In the genomic region with DNA sequence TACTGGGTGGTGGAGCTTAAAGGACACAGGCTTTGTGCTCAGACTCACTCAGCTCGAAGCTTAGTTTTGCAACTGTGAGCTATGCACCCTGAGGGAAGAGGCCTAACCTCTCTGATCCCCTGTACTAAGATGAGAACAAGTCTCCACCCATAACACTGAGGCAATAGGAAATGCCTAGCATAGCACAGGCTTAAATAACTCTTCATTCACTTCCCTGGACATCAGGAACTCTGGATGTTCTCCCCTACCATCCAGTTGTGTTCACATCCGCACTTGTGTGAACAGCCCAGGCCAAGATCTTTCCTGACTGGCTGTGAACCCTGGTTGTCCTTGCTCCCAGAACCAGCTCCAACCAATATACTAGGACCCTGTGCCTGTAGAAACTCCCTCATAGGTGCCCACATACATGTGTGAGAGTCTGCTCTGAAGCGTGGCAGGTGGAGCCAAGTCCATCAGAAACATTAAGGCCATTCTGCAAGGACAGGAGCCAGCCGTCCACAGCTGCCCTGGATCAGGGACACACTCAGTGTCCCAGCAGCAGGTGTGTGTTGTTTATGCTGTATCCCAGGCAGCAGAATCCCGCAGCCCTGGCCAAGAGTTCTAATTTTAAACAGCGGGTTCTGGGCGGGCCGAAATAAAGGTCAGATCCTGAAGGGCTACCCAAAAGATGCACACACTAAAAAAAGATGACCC, we compare ENCODE assay signal across 9 mouse cellular contexts.
DNase-seq lines count a peak whose midpoint lies in the region; ATAC-seq and TF ChIP-seq lines count a peak whose summit lies in the region.
"Had no signal": no experiment of that assay in that cellular context is flagged by ENCODE, and none has a peak within 500 bp of the region (broad histone marks: within the 10 kb centered on the region; RNA-seq: fewer than 3 reads in every experiment).

No protein-coding gene starts in this region.

- H3K4me1 ChIP-seq in heart, postnatal 0 days (ENCODE audit: control insufficient read depth, insufficient read depth), result peaks cover 38% of the 10 kb centered on the region

- H3K4me3 ChIP-seq in heart, postnatal 0 days (ENCODE audit: low read depth, low read length), result no peak overlapping the region

- H3K36me3 ChIP-seq in heart, postnatal 0 days (replicated peaks; ENCODE audit: control insufficient read depth, insufficient read depth, low read length), result no peaks in the 10 kb centered on the region

- DNase-seq in kidney, postnatal 14 days, result peak; percentile 31
- DNase-seq in kidney, adult 18-20 months, result no peak
- DNase-seq in gastrocnemius, postnatal 25 days, result peak; percentile 90
- DNase-seq in heart, postnatal 0 days (ENCODE audit: low spot score), result peak; percentile 84
- DNase-seq in lung, postnatal 36 days, result peak; percentile 77
- no peak for DNase-seq in layer of hippocampus, adult 9-10 months (ENCODE audit: low spot score)

- no peak overlapping the region for H3K4me2 ChIP-seq in heart, postnatal 0 days (ENCODE audit: low read depth, low read length)

- 30% methylated on average over 8 of the region's 8 CpGs for WGBS in heart, postnatal 0 days

- no peak overlapping the region for H3K9ac ChIP-seq in heart, postnatal 0 days (replicated peaks; ENCODE audit: low read depth, low read length)

- peak; percentile 83 for ATAC-seq in heart, postnatal 0 days (ENCODE audit: insufficient read depth, low read depth)
- no peak for ATAC-seq in erythroblast, adult 5-6 weeks (replicated peaks; ENCODE audit: low FRiP score, poor library complexity, severe bottlenecking)
- no peak for ATAC-seq in CD4-positive, CD25-positive, alpha-beta regulatory T cell, adult 4 months
- ATAC-seq: intestine, postnatal 0 days had no signal

- H3K27me3 ChIP-seq in heart, postnatal 0 days (ENCODE audit: control insufficient read depth, insufficient read depth, low read length), result no peaks in the 10 kb centered on the region

- TF ChIP-seq CTCF in heart, postnatal 0 days (IDR thresholded peaks at IDR 0.05; ENCODE audit: low read depth), result no peak

- peak overlapping the region; percentile 92 for H3K27ac ChIP-seq in heart, postnatal 0 days (ENCODE audit: low read depth)

- peaks cover 11% of the 10 kb centered on the region for H3K9me3 ChIP-seq in heart, postnatal 0 days (replicated peaks; ENCODE audit: control insufficient read depth, low read length)

- 0 out of 2 replicates have a peak, but pooled peaks have one; percentile 54 for TF ChIP-seq EP300 in heart, postnatal 0 days (IDR thresholded peaks at IDR 0.05; ENCODE audit: low read depth)

Comparison
In these comparisons a context has a peak if more than half of its experiments do, and no peak if none do; other contexts are left out.
1. DNase-seq: peak in kidney, postnatal 14 days (single experiment), gastrocnemius, postnatal 25 days (single experiment), heart, postnatal 0 days (single experiment) and lung, postnatal 36 days (single experiment); none in kidney, adult 18-20 months (single experiment) and layer of hippocampus, adult 9-10 months (single experiment).